Mouse (Mus musculus) ES-Bruce4 (cell line): ENCODE data around the gene Dnajc28.

Source experiments
- CTCF ChIP-seq: IDR thresholded peaks from one replicate; pipeline ENCODE4 v1.8.1; 2011; ENCODE audit warnings: low read depth, low read length
- EP300 ChIP-seq: IDR thresholded peaks from 2 replicates; pipeline ENCODE4 v1.6.1; 2011; ENCODE audit warnings: low read depth, low read length; ENCODE audit not compliant: insufficient read depth
- POLR2A ChIP-seq: IDR thresholded peaks from one replicate; pipeline ENCODE4 v1.8.1; 2011; ENCODE audit warnings: low read length; ENCODE audit not compliant: insufficient read depth

DNA sequence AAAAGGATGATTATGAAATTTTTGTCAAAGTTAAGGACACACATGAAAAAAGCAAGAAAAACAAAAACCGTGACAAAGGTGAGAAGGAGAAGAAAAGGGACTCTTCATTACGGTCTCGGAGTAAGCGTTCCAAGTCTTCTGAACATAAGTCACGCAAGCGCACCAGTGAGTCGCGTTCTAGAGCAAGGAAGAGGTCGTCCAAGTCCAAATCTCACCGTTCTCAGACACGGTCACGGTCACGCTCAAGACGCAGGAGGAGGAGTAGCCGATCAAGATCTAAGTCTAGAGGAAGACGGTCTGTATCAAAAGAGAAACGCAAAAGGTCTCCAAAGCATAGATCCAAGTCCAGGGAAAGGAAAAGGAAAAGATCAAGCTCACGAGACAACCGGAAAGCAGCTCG, 41.0 kb upstream of the Dnajc28 start:
- no peak for TF ChIP-seq POLR2A
- TF ChIP-seq EP300 = no peak
- no peak for TF ChIP-seq CTCF
